Mouse (Mus musculus) heart, adult 18-20 months (tissue): ENCODE measurements around the gene Tesk1. TPM values are rescaled to one million over a fixed set of nuclear protein-coding genes. Genes with fewer than 3 reads are reported as not detected.

ENCODE experiments used
- DNase-seq, 2 experiments: peaks; one replicate each; pipeline ENCODE4 v3.0.0; 2021 to 2022; ENCODE audit warnings: mixed read lengths in 1 of 2
- long read RNA-seq, 2 experiments: library from polyadenylated mRNA; stranded (forward); transcript quantifications; one replicate each; pipeline ENCODE4 v2.0.0; 2021
- total RNA-seq, 2 experiments: library from RNA; stranded (reverse); gene quantifications; 2 replicates each; pipeline ENCODE4 v1.2.3; 2021

Gene Tesk1
- total RNA-seq: 10 to 100 TPM; 30.8 to 32.7 TPM
- long read RNA-seq, experiment 1, transcript Tesk1-201 (10 exons, 3,947 nt): major isoform, 39 of 49 reads
- long read RNA-seq, experiment 1, partial matches to known transcripts: 10 of 49 reads
- long read RNA-seq, experiment 1, other reads (novel, unspliced or antisense): 0 of 49 reads
- long read RNA-seq, experiment 2, transcript Tesk1-201 (10 exons, 3,947 nt): major isoform, 11 of 20 reads
- long read RNA-seq, experiment 2, partial matches to known transcripts: 7 of 20 reads
- long read RNA-seq, experiment 2, other reads (novel, unspliced or antisense): 2 of 20 reads

GRCm38 (mm10) chr4:43441639-43442038, at the start of gene Tesk1:
Gene Tesk1, plus strand, starts transcription at chr4:43441939.
- no peak for DNase-seq

- peak; percentile 89 to 95 for DNase-seq
Measured at GRCm38 (mm10) chr4:43394345-43394891, 47.3 kb upstream of the Tesk1 start.

- DNase-seq: no peak
Measured at GRCm38 (mm10) chr4:43395147-43395546, 46.6 kb upstream of the Tesk1 start.

- no peak for DNase-seq
Measured at GRCm38 (mm10) chr4:43395836-43396235, 45.9 kb upstream of the Tesk1 start.

- no peak for DNase-seq
Measured at GRCm38 (mm10) chr4:43396381-43396780, 45.4 kb upstream of the Tesk1 start.

GRCm38 (mm10) chr4:43398014-43398413, 43.7 kb upstream of the Tesk1 start:
- DNase-seq: no peak

GRCm38 (mm10) chr4:43398829-43399331, 42.9 kb upstream of the Tesk1 start:
- DNase-seq: peak; percentile 72 to 83

- peak; percentile 78 to 87 for DNase-seq
Measured at GRCm38 (mm10) chr4:43399391-43400131, 42.2 kb upstream of the Tesk1 start.

- DNase-seq: no peak
Measured at GRCm38 (mm10) chr4:43400976-43401375, 40.8 kb upstream of the Tesk1 start.

- DNase-seq: no peak
Measured at GRCm38 (mm10) chr4:43401486-43401885, 40.3 kb upstream of the Tesk1 start.

- DNase-seq: peak; percentile 74 to 81
Measured at GRCm38 (mm10) chr4:43402212-43402611, 39.5 kb upstream of the Tesk1 start.

- no peak for DNase-seq
Measured at GRCm38 (mm10) chr4:43404697-43405096, 37.0 kb upstream of the Tesk1 start.

- peak; percentile 87 to 93 for DNase-seq
Measured at GRCm38 (mm10) chr4:43406162-43406971, 35.4 kb upstream of the Tesk1 start.

GRCm38 (mm10) chr4:43407071-43407920, 34.4 kb upstream of the Tesk1 start:
- DNase-seq: no peak

- no peak for DNase-seq
Measured at GRCm38 (mm10) chr4:43414761-43415160, 27.0 kb upstream of the Tesk1 start.

- peak in 1 of 2 experiments; percentile 29 for DNase-seq
Measured at GRCm38 (mm10) chr4:43415221-43416070, 26.3 kb upstream of the Tesk1 start.

- DNase-seq: peak in 1 of 2 experiments; percentile 7
Measured at GRCm38 (mm10) chr4:43416071-43416490, 25.7 kb upstream of the Tesk1 start.

GRCm38 (mm10) chr4:43417269-43418062, 24.3 kb upstream of the Tesk1 start:
- peak in 1 of 2 experiments; percentile 27 for DNase-seq

GRCm38 (mm10) chr4:43418450-43418849, 23.3 kb upstream of the Tesk1 start:
- no peak for DNase-seq
